Mouse (Mus musculus) liver, postnatal 0 days (tissue): ENCODE results near the gene Ehmt2. TPM values are rescaled to one million over a fixed set of nuclear protein-coding genes. Genes with fewer than 3 reads are reported as not detected.
"Not testable (repeated sequence)": the region's sequence is repeated elsewhere in the genome, so short reads cannot be mapped to it uniquely, and the experiment has no call there.

ENCODE experiments used
- ATAC-seq: fragments of 200-750 bp; cut with Nextera tagmentation; 2 replicates; pipeline ENCODE4 v1.8.0; 2017; ENCODE audit warnings: mild to moderate bottlenecking, moderate library complexity
- DNase-seq: peaks from one replicate; pipeline ENCODE4 v3.0.0-alpha.2; 2016
- H3K27ac ChIP-seq: fragments of 300-500 bp; sonication (generic); 2 replicates; pipeline ENCODE4 v1.5.1; 2014; ENCODE audit warnings: antibody characterized with exemption, moderate library complexity, mild to moderate bottlenecking, low read depth
- H3K27me3 ChIP-seq: fragments of 300-500 bp; sonication (generic); 2 replicates; pipeline ENCODE4 v1.6.1; 2014; ENCODE audit warnings: low read length, control low read depth, mixed read lengths; ENCODE audit not compliant: insufficient read depth
- H3K36me3 ChIP-seq: fragments of 300-500 bp; sonication (generic); replicated peaks from 2 replicates; pipeline ENCODE4 v1.6.1; 2014; ENCODE audit warnings: mild to moderate bottlenecking, control low read depth, low read length, moderate library complexity, mixed read lengths; ENCODE audit not compliant: insufficient read depth
- H3K4me1 ChIP-seq: fragments of 300-500 bp; sonication (generic); 2 replicates; pipeline ENCODE4 v1.6.1; 2014; ENCODE audit warnings: antibody characterized with exemption, mild to moderate bottlenecking, control low read depth; ENCODE audit not compliant: insufficient read depth
- H3K4me2 ChIP-seq: fragments of 300-500 bp; sonication (generic); 2 replicates; pipeline ENCODE4 v1.6.1; 2014; ENCODE audit warnings: low read depth, mild to moderate bottlenecking, low read length, moderate library complexity, mixed read lengths
- H3K4me3 ChIP-seq: fragments of 300-500 bp; sonication (generic); 2 replicates; pipeline ENCODE4 v1.5.1; 2014; ENCODE audit warnings: low read depth, low read length
- H3K9ac ChIP-seq: fragments of 300-500 bp; sonication (generic); replicated peaks from 2 replicates; pipeline ENCODE4 v1.6.1; 2014; ENCODE audit warnings: mild to moderate bottlenecking, moderate library complexity
- H3K9me3 ChIP-seq: fragments of 300-500 bp; sonication (generic); 2 replicates; pipeline ENCODE4 v1.6.1; 2016; ENCODE audit warnings: mild to moderate bottlenecking, control low read depth, low read length, mixed read lengths
- CTCF ChIP-seq: sonication (generic); IDR thresholded peaks from 2 replicates; pipeline ENCODE4 v1.5.1; 2016; ENCODE audit warnings: antibody characterized with exemption, low read depth
- EP300 ChIP-seq: IDR thresholded peaks from 2 replicates; pipeline ENCODE4 v1.6.1; 2016; ENCODE audit warnings: antibody characterized with exemption, low read depth, mild to moderate bottlenecking
- WGBS: fragments of 180-500 bp; shearing (Covaris S2); extraction: QIAGEN DNeasy Blood & Tissue Kit; methylation state at CpG from one replicate; pipeline ENCODE4 v1.1.7; 2014; ENCODE audit not compliant: insufficient replicate concordance; 5-methylcytosine and 5-hydroxymethylcytosine counted together
- polyA plus RNA-seq: library from polyadenylated mRNA; unstranded; fragments of >200 nt; fragmentation: Nextera tagmentation; extraction: Ambion mirVana; gene quantifications from 2 replicates; pipeline ENCODE4 v1.2.1, GENCODE M21; 2015

The Ehmt2 gene
- polyA plus RNA-seq, 1 experiment from 2014 or later, result 11.1 TPM

GRCm38 (mm10) chr17:34954831-34955230 is 56.6 kb downstream of the Ehmt2 start:
- TF ChIP-seq CTCF (no peak), EP300 (no peak)
- Histone ChIP-seq H3K4me1 (peaks cover 11% of the 10 kb centered on the region), H3K9ac (no peak overlapping the region), H3K27ac (no peak overlapping the region), H3K9me3 (no peaks in the 10 kb centered on the region), H3K36me3 (peaks cover 2% of the 10 kb centered on the region; the same call in 1 of the 2 replicates), H3K27me3 (peaks cover 6% of the 10 kb centered on the region; the same call in 1 of the 2 replicates), H3K4me2 (no peak overlapping the region), H3K4me3 (no peak overlapping the region)
- WGBS, result 73% methylated on average over 4 of the region's 4 CpGs
- ATAC-seq (no peak), DNase-seq (no peak)

- Histone ChIP-seq H3K27me3 (peaks cover 6% of the 10 kb centered on the region; the same call in 1 of the 2 replicates), H3K9ac (no peak overlapping the region), H3K36me3 (0 out of 2 replicates have a peak, but pooled peaks cover 2% of the 10 kb centered on the region), H3K9me3 (no peaks in the 10 kb centered on the region), H3K27ac (no peak overlapping the region), H3K4me1 (peaks cover 11% of the 10 kb centered on the region), H3K4me3 (no peak overlapping the region), H3K4me2 (no peak overlapping the region)
- no peak for DNase-seq
- 76% methylated on average over 3 of the region's 3 CpGs for WGBS
- no peak for TF ChIP-seq CTCF
- no peak for TF ChIP-seq EP300
- no peak for ATAC-seq
Measured at GRCm38 (mm10) chr17:34955884-34956283, 57.6 kb downstream of the Ehmt2 start.

- TF ChIP-seq CTCF (peak; percentile 64), EP300 (no peak)
- Histone ChIP-seq H3K9me3 (no peaks in the 10 kb centered on the region), H3K36me3 (no peaks in the 10 kb centered on the region), H3K27ac (no peak overlapping the region), H3K4me1 (peaks cover 10% of the 10 kb centered on the region), H3K27me3 (peaks cover 8% of the 10 kb centered on the region; the same call in 1 of the 2 replicates), H3K4me2 (no peak overlapping the region), H3K9ac (no peak overlapping the region), H3K4me3 (no peak overlapping the region)
- no peak for DNase-seq
- 33% methylated on average over 1 of the region's 1 CpGs for WGBS
- no peak for ATAC-seq
Measured at GRCm38 (mm10) chr17:34956340-34956739, 58.1 kb downstream of the Ehmt2 start.

DNA sequence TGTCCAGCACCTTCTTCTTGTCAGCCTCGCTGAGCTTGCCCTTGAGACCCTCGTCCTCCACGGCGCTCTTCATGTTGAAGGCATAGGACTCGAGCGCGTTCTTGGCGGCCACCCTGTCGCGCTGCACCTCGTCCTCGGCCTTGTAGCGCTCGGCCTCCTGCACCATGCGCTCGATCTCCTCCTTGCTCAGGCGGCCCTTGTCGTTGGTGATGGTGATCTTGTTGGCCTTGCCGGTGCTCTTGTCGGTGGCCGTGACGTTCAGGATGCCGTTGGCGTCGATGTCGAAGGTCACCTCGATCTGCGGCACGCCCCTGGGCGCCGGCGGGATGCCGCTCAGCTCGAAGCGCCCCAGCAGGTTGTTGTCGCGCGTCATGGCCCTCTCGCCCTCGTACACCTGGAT is 59.0 kb downstream of the Ehmt2 start:
- H3K9ac ChIP-seq, H3K36me3 ChIP-seq, H3K9me3 ChIP-seq, H3K4me3 ChIP-seq, H3K4me2 ChIP-seq, H3K27ac ChIP-seq, DNase-seq, H3K4me1 ChIP-seq, H3K27me3 ChIP-seq, ATAC-seq: not testable (repeated sequence)
- WGBS, result 23% methylated on average over 20 of the region's 40 CpGs

DNA sequence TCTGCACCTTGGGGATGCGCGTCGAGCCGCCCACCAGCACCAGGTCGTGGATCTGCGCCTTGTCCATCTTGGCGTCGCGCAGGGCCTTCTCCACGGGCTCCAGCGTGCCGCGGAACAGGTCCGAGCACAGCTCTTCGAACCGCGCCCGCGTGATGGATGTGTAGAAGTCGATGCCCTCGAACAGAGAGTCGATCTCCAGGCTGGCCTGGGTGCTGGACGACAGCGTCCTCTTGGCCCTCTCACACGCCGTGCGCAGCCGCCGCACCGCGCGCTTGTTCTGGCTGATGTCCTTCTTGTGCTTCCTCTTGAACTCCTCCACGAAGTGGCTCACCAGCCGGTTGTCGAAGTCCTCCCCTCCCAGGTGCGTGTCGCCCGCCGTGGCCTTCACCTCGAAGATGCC is 59.7 kb downstream of the Ehmt2 start:
- not testable (repeated sequence) for H3K27me3 ChIP-seq

DNA sequence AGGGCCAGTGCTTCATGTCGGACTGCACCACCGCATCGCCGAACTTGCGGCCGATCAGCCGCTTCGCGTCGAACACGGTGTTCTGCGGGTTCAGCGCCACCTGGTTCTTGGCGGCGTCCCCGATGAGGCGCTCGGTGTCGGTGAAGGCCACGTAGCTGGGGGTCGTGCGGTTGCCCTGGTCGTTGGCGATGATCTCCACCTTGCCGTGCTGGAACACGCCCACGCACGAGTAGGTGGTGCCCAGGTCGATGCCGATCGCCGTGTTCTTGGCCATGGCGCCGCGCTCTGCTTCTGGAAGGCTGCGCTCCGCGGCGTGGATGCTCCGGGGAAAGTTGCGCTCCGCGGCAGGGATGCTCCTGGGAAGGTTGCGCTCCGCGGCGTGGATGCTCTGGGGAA is 60.5 kb downstream of the Ehmt2 start:
- H3K27me3 ChIP-seq, result not testable (repeated sequence)
- 1% methylated on average over 13 of the region's 47 CpGs for WGBS
- ATAC-seq, result peak; percentile 22

More for the DNA sequence above, 59.7 kb downstream of the Ehmt2 start:
- H3K4me1 ChIP-seq, H3K4me3 ChIP-seq, ATAC-seq, H3K9ac ChIP-seq, H3K36me3 ChIP-seq, H3K9me3 ChIP-seq, DNase-seq, H3K4me2 ChIP-seq, H3K27ac ChIP-seq: not testable (repeated sequence)
- 43% methylated on average over 16 of the region's 40 CpGs for WGBS

DNA sequence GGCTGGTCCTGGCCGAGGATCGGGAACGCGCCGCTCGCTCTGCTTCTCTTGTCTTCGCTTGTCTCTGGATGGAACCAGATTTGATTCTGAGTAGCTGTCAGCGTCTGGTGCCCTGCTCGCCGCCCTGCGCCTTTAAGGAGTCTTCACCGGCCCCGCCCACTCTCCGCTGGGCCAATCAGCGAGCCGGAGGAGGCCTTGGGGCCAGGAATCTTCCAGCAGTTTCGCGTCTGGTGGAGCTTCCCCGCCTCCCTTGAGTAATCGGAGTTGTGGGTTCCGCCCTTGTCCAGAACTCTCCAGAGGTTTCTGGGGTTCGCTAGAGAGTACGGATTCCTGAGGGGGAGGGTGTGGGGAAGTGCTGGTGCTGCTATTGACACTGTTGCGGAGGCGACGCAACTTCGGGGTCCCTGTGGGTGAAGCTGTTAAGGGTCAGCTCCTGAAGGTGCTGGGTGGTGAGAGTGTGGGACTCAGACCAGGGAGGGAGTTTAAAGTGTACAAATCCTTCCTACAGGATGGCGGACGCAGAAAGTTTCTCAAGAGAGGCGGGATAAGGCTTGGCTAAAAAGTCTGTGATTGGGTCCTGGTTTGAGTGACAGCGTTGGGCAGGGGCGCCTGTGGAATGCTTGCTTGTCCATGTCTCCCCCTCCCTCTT is 61.0 kb downstream of the Ehmt2 start, which contains the start of gene Hspa1b:
Gene Hspa1b, minus strand, starts transcription at position 109 of the 649 bp plus-strand sequence.
- Histone ChIP-seq H3K27ac (peak within 1 kb of the TSS; percentile 78), H3K9ac (peak within 1 kb of the TSS; percentile 49), H3K4me3 (peak within 1 kb of the TSS; percentile 52), H3K4me2 (peak within 1 kb of the TSS; percentile 77)
- not testable (repeated sequence) for H3K9me3 ChIP-seq, H3K27me3 ChIP-seq, H3K36me3 ChIP-seq, H3K4me1 ChIP-seq
- WGBS, result 1% methylated on average over 29 of the region's 32 CpGs
- ATAC-seq, result peak; percentile 86
- DNase-seq, result peak; percentile 63

More for the DNA sequence above, 60.5 kb downstream of the Ehmt2 start:
- H3K9ac ChIP-seq, DNase-seq, H3K4me1 ChIP-seq, H3K9me3 ChIP-seq, H3K36me3 ChIP-seq, H3K27ac ChIP-seq: not testable (repeated sequence)
- peak overlapping the region; percentile 52 for H3K4me3 ChIP-seq
- H3K4me2 ChIP-seq, result peak overlapping the region; percentile 77; the same call in 1 of the 2 replicates
